Mouse (Mus musculus): ENCODE data around the gene Hdac2. TPM values are rescaled to one million over a fixed set of nuclear protein-coding genes. Genes with fewer than 3 reads are reported as not detected.

Hdac2 gene
- polyA plus RNA-seq (2012) = 36.8 and 42.6 TPM in 2 replicates

GRCm38 (mm10) chr10:36974086-36974675, at the start of gene Hdac2:
TSS of gene Hdac2 (plus strand) at chr10:36974544.

Other genes starting within 250 kb of the Hdac2 start
- 8.2 and 10.2 TPM in 2 replicates for gene Marcks, start 164.4 kb downstream of the Hdac2 start, polyA plus RNA-seq (2012)